Mouse (Mus musculus) bone marrow, adult 2 months (tissue): ENCODE measurements around the gene Tpmt. TPM values are rescaled to one million over a fixed set of nuclear protein-coding genes. Genes with fewer than 3 reads are reported as not detected.
A peak's percentile ranks its signal among the peaks of the same experiment; 100 is the strongest.

Source experiments
- H3K27ac ChIP-seq: fragments of 200-500 bp; 2 replicates; pipeline ENCODE4 v1.5.1; 2012; ENCODE audit warnings: low read depth, mild to moderate bottlenecking, control low read depth, inconsistent platforms, low read length; ENCODE audit not compliant: control insufficient read depth, poor library complexity, insufficient read depth
- H3K4me1 ChIP-seq: fragments of 200-500 bp; 2 replicates; pipeline ENCODE4 v1.6.1; 2011; ENCODE audit warnings: low read length; ENCODE audit not compliant: control insufficient read depth, insufficient read depth
- H3K4me3 ChIP-seq: fragments of 200-500 bp; replicated peaks from 2 replicates; pipeline ENCODE3; 2011; ENCODE audit warnings: mild to moderate bottlenecking, low read depth, low read length, control low read depth; ENCODE audit not compliant: control insufficient read depth
- CTCF ChIP-seq: fragments of 200-500 bp; IDR thresholded peaks from 2 replicates; pipeline ENCODE4 v1.5.1; 2011; ENCODE audit warnings: low read length, control low read depth; ENCODE audit not compliant: control insufficient read depth, insufficient read depth
- POLR2A ChIP-seq: fragments of 200-500 bp; IDR thresholded peaks from 2 replicates; pipeline ENCODE4 v1.6.1; 2011; ENCODE audit warnings: low read depth, mild to moderate bottlenecking, control low read depth, low read length, borderline replicate concordance; ENCODE audit not compliant: control insufficient read depth
- WGBS: fragments of 180-500 bp; shearing (Covaris S2); methylation state at CpG from one replicate; pipeline ENCODE4 v1.1.7; 2018; 5-methylcytosine and 5-hydroxymethylcytosine counted together
- polyA plus RNA-seq: library from polyadenylated mRNA; stranded (reverse); fragments of >200 nt; gene quantifications from 2 replicates; pipeline ENCODE4 v1.2.4, GENCODE M21; 2011; ENCODE audit warnings: low replicate concordance; ENCODE audit not compliant: missing spikeins, insufficient read depth, insufficient read length

Gene Tpmt
- polyA plus RNA-seq, 1 experiment, result 4.4 TPM

GRCm38 (mm10) chr13:47030376-47031107, 14.0 kb downstream of the Tpmt start:
- TF ChIP-seq CTCF (no peak), POLR2A (no peak)
- Histone ChIP-seq H3K4me3 (no peak overlapping the region), H3K4me1 (no peaks in the 10 kb centered on the region), H3K27ac (no peak overlapping the region)
- WGBS, result 73% methylated on average over 17 of the region's 17 CpGs

GRCm38 (mm10) chr13:47020798-47021197, 23.7 kb downstream of the Tpmt start:
- TF ChIP-seq POLR2A (no peak), CTCF (no peak)

GRCm38 (mm10) chr13:47019774-47020173, 24.8 kb downstream of the Tpmt start:
- Histone ChIP-seq H3K4me3 (no peak overlapping the region), H3K27ac (no peak overlapping the region), H3K4me1 (no peaks in the 10 kb centered on the region; the same call in 1 of the 2 replicates)
- 81% methylated on average over 7 of the region's 7 CpGs for WGBS
- TF ChIP-seq CTCF (no peak), POLR2A (no peak)

More at GRCm38 (mm10) chr13:47020798-47021197, 23.7 kb downstream of the Tpmt start:
- no peaks in the 10 kb centered on the region for H3K4me1 ChIP-seq
- no peak overlapping the region for H3K4me3 ChIP-seq
- no peak overlapping the region for H3K27ac ChIP-seq
- 79% methylated on average over 7 of the region's 7 CpGs for WGBS

- H3K4me3 ChIP-seq, result no peak overlapping the region
- WGBS, result 40% methylated on average over 5 of the region's 5 CpGs
- H3K4me1 ChIP-seq, result no peaks in the 10 kb centered on the region; the same call in none of the 2 replicates
- TF ChIP-seq POLR2A, result no peak
- TF ChIP-seq CTCF, result peak; percentile 36; the same call in 1 of the 2 replicates
- H3K27ac ChIP-seq, result no peak overlapping the region
These were observed 27.3 kb downstream of the Tpmt start for GRCm38 (mm10) chr13:47017259-47017658.

- no peak overlapping the region for H3K27ac ChIP-seq
- H3K4me3 ChIP-seq, result no peak overlapping the region
- H3K4me1 ChIP-seq, result no peaks in the 10 kb centered on the region; the same call in none of the 2 replicates
- 82% methylated on average over 5 of the region's 5 CpGs for whole genome bisulfite sequencing
- no peak for TF ChIP-seq CTCF
- no peak for TF ChIP-seq POLR2A
These were observed 29.4 kb downstream of the Tpmt start for GRCm38 (mm10) chr13:47015195-47015501.

- TF ChIP-seq POLR2A (peak; percentile 39; the same call in 1 of the 2 replicates), CTCF (peak; percentile 94)
- peak within 1 kb of the TSS; percentile 14; the same call in 1 of the 2 replicates for H3K27ac ChIP-seq
- peak within 1 kb of the TSS; percentile 72 for H3K4me3 ChIP-seq
- no peaks in the 10 kb centered on the region; the same call in none of the 2 replicates for H3K4me1 ChIP-seq
- 3% methylated on average over 72 of the region's 73 CpGs for WGBS
These were observed 30.0 kb downstream of the Tpmt start, which contains the start of gene Nhlrc1 for GRCm38 (mm10) chr13:47014334-47015194. Gene Nhlrc1, minus strand, starts transcription at chr13:47014850.

GRCm38 (mm10) chr13:47013740-47014139, 30.8 kb downstream of the Tpmt start:
- no peak for TF ChIP-seq CTCF
- H3K27ac ChIP-seq, result no peak overlapping the region
- no peak overlapping the region for H3K4me3 ChIP-seq
- 75% methylated on average over 10 of the region's 10 CpGs for WGBS
- no peaks in the 10 kb centered on the region; the same call in none of the 2 replicates for H3K4me1 ChIP-seq

GRCm38 (mm10) chr13:47001590-47001989, 42.9 kb downstream of the Tpmt start:
- no peak for TF ChIP-seq CTCF
- TF ChIP-seq POLR2A, result no peak
- 69% methylated on average over 4 of the region's 4 CpGs for WGBS
- H3K4me1 ChIP-seq, result no peaks in the 10 kb centered on the region
- H3K4me3 ChIP-seq, result no peak overlapping the region
- no peak overlapping the region for H3K27ac ChIP-seq
